Mouse (Mus musculus) monocyte, adult 5-6 weeks (primary cell): ENCODE data around the gene Zic4. TPM values are rescaled to one million over a fixed set of nuclear protein-coding genes. Genes with fewer than 3 reads are reported as not detected.

Source experiments
- ATAC-seq: fragments of 153-309, 156-312 bp; replicated peaks from 2 replicates; pipeline ENCODE4 v1.8.0; 2017; ENCODE audit warnings: mild to moderate bottlenecking; ENCODE audit not compliant: low TSS enrichment, insufficient number of reproducible peaks, severe bottlenecking, poor library complexity, low FRiP score
- total RNA-seq: library from RNA; stranded (forward); fragments of 200-1000, 200-491, 200-594 nt; gene quantifications from 3 replicates; pipeline ENCODE4 v1.2.3, GENCODE M21; 2017

The Zic4 gene
- total RNA-seq, 1 experiment from 2014 or later = not detected

- no peak for ATAC-seq
Observed at GRCm38 (mm10) chr9:91377036-91377872, 15.0 kb downstream of the Zic4 start.

GRCm38 (mm10) chr9:91377873-91378150, 15.6 kb downstream of the Zic4 start:
- no peak for ATAC-seq

GRCm38 (mm10) chr9:91378411-91379299, 16.4 kb downstream of the Zic4 start:
- no peak for ATAC-seq

DNA sequence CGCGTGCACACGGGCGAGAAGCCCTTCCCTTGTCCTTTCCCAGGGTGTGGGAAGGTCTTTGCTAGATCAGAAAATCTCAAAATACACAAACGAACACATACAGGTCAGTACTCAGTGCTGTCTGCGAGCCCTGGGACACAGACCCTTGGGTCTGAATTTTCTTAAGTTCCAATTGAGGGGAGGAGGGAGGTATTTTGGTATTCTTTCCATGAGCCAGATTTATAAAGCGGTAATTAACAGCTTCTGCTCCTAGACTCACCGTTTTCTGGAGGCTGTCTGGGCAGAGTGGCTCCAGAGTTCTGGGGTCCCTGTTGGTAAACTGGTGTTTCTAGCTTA, 17.1 kb downstream of the Zic4 start:
- no peak for ATAC-seq

DNA sequence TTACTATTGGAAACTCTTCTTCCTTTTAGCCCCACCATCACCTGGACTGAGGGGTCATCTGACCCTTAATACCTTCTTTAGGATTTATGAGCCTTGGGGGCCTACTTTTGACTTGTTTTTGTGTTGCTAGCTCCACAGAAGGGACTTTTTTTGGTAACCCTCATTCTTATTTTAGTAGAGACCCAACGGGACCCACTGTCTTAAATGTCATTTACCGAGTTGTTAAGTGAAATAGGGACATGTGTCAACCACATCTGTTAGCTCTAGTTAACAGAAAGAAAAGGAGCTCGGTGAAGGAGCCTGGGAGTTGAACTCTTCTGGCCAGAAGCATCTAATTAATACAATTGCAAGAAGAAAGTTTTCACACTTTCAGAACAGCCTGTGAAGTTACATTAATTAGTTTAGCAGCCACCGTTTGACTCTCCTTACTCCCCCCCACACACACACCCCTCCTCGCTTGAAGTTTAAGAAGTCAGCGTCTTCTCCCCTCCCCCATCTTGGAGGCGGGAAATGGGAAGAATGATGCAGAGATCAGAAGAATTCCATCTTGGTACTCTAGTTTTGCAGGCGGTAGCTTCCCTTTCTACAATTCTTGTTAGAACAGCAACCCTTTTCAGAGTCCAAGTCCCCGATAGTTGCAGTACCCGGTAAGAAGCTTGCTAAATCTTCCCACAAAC, 17.7 kb downstream of the Zic4 start:
- no peak for ATAC-seq

DNA sequence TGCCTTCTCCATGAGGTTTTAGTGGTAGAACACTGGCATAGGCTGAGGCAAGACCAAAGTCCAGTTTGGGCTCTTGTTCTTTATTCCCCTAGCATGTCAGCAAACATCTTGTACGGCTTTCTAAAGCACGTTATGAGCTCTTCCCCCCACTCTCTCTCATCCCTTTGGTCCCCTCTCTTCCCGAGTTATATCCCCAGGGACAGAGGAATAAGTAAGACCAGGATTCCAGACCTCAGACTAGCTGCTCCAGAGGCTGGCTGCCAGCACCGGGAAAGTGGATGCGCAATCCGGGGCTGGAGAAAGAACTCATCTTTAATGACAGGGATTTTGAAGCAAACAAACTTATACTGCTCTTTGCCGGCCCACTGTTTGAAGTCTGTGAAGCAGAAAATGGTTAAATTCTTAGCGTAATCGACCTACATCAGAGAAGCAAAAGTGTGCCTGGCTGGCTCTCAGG, 18.3 kb downstream of the Zic4 start:
- ATAC-seq = no peak

GRCm38 (mm10) chr9:91381284-91382110, 19.3 kb downstream of the Zic4 start:
- no peak for ATAC-seq

GRCm38 (mm10) chr9:91382111-91382379, 19.8 kb downstream of the Zic4 start:
- ATAC-seq = no peak

- ATAC-seq = no peak
Observed at GRCm38 (mm10) chr9:91382471-91383255, 20.4 kb downstream of the Zic4 start.

GRCm38 (mm10) chr9:91383441-91384135, 21.4 kb downstream of the Zic4 start:
- ATAC-seq = no peak

- ATAC-seq = no peak
Observed at GRCm38 (mm10) chr9:91384136-91384500, 21.9 kb downstream of the Zic4 start.

- ATAC-seq = no peak
Observed at GRCm38 (mm10) chr9:91384693-91385560, 22.7 kb downstream of the Zic4 start.

DNA sequence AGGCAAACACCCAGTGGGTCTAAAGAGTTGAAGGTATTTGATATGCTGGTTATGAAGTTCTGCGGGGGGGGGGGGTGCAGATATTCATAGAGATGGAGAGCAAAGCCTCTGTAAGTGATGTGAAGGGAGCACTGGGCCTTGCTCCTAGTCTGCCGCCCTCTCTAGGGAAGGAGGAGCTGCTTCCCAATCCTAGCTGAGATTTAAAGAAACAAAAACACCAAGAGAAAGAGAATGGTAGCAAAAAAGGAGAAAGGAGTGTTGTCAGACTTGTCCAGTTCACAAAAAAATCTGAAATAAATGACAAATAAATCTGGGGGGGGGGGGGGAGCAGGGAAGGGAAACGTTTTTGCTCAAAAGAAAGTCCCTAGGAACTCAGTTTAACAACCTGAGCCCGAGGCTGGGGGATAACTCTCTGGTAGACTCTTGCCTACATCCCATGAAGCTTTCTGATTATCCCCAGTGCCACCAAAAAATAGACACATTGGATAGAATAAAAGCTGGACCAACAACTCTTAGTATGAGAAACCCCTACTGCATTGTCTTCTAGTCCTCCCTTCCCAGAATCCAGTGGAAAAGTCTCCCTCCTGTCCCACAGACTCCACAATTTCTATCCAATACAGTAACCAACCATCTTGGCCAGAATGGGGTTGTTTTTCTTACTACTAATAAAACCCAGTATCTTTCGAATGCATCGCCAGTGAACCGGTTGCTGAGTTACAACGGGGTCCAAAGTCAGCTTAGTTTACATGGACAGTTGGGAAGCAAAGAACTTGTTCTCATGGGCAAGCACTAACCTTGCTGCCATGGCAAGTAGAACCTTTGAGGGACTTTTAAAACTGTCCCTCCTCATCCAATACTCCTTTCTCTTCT, 23.6 kb downstream of the Zic4 start:
- no peak for ATAC-seq

DNA sequence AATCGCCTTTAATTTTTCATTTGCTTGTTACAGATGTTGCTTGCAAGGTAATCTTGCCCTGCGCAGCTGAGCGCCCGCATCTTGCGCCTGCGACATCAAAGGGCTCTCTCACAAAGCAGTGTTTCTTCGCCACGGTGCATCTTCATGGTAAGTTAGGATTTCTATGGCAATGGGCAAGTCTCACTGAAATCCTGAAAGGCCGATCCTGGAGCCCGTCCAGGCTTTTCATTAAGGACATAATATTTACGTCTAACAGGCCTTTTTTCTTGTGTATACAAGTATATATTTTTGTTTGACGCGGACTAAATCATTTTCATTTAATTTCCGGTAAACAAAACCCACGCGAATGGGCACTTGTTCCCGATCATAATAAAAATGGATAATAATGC, 24.3 kb downstream of the Zic4 start:
- ATAC-seq = no peak

DNA sequence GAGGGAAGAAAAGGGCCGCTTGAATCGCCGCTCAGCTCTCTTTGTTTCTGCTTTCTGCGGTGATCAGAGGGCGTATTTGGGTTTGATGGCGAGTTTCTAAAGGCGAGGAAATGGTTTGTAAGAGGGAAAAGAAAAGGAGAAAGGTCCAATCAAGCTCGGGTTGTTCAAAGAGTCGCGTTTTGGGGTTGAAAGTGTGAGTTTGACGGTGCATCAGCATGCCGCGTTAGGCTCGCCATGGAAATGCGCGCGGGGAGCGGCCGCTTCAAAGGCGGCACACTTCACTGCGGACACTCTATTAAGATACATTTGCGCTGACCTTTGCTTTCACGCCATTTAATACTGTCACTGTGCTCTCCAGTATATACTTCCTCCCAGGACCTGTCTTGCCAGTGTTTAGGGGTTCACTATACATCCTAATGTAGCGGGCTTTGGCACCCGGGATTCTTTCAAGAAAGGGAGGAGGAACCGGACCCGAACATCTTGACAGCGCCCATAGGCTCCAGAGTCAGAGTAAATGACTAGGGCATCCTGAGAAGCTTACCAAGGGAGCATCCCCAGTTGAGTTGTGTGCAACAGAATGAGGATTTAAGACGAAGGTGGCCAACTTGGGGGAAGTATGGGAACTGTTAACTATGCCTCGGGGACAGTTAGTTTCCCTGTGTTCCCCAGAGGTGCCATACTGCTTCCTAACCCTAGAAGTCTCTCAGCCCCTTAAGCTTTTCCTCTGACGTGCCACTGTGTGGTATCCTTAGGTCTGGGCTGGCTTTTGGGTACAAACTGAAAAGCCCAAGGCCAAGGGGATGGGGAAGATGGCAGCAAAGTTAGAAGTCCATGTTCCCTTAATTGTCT, 24.9 kb downstream of the Zic4 start:
- no peak for ATAC-seq
